Mouse (Mus musculus) right cerebral cortex, postnatal 4 days (tissue): Measurements from ENCODE around the gene Loxl3.
A peak's percentile ranks its signal among the peaks of the same experiment; 100 is the strongest.

Experiments
- DNase-seq: peaks from one replicate; pipeline ENCODE4 v3.0.0-alpha.2; 2022

Loxl3 gene

DNA sequence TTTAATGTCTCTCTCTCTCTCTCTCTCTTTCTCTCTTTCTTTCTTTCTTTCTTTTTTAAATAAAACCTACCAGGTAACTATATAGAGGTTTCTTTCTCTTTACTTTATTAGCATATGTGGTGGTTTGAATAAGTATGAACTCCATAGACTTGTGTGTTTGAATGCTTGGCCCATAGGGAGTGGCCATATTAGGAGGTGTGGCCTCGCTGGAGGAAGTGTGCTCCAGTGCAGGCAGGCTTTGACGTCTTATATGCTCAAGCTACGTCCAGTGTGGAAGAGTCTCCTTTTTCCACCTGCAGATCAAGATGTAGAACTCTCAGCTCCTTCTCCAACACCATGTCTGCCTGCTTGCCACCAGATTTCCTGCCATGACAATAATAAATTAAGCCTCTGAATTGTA is 14.9 kb upstream of the Loxl3 start:
- no peak for DNase-seq

DNA sequence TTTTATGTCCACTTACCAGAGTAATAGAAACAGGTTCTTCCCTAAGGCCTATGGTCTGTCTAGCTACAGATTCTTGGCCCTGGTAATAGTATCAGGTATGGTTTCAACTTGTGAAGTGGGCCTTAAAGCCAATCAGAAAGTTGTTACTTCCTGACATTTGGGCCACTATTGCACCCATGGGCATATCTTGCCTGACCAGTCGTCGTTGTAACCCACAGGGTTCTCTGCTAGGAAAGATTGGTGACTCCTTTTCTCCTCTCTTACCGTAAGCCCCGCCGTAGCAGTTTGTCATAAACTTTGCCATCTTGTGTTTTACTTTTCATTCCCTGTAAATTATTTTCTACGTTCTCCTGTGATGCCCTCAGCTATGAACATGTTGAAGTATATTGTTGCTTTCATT is 13.9 kb upstream of the Loxl3 start:
- no peak for DNase-seq

DNA sequence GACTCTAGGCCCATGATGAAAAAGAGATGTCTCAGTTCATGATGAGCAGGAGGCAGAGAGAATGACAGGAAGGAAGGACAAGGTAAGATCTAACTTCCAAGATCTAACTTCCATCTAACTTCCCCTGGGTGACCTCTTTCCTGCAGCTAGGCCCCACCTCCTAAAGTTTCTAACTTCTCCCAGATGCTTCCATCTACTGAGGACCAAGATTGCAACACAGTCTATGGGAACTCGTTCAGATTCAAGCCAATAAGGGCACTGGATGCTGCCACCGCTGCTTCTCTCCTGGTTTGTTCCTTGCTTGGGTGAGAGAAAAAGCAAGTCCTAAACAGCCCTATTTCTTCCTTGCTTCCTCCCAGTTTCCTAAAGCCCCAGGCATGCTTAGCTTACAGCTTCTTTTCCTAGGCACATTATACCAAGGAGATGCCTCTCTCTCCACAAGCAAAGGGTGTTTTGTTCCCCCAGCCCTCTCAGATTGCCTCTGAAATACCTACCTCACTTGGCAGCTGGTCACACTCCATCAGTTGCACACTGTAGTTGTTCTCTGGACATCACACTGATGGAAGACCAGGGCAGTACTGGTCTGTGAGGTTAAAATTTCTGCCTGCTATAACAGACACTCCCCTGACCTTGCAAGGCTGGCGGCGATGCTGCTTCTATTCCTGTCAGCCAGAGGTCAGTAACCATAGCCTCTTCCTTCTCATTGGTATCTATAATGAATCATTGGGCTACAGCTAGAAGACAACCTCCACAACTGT is 13.0 kb upstream of the Loxl3 start:
- no peak for DNase-seq

- DNase-seq: no peak
These were observed 11.0 kb upstream of the Loxl3 start for GRCm38 (mm10) chr6:83023008-83023407.

DNA sequence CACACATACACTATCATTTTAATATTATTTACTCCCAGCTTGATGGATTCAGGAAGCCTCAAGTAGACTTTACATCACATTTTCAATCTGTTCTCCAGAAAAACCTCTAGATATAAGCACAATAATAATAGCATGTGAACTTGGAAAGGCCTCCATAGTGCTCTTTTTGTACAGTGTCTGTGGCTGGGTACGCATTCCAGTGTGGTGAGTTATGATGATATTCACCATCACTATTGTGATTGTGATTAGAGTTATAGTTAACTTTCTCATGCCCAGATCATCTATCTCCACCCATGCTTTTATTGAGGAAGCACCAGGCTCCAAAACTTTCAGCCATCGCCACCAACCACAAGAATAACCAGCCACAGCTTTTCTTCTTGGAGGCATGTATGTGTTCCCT is 10.2 kb upstream of the Loxl3 start:
- DNase-seq: no peak

GRCm38 (mm10) chr6:83024421-83024820 is 9.6 kb upstream of the Loxl3 start:
- DNase-seq: no peak

DNA sequence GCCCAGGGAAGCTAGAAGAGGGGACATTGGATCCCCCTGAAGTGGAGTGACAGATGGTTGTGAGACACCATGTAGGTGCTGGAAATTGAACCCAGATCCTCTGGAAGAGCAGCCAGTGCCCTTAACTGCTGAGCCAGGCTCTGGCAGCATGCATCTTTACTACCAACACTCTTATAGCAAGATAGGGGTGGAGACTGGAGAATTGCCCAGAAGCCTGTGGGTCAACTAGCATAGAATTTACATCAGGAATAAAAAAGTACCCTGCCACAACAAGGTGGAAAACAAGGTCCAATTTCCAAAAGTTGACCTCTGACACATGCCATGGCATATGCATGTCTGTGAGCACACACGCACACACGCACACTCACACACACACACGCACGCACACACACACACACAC is 8.8 kb upstream of the Loxl3 start:
- DNase-seq: no peak

DNA sequence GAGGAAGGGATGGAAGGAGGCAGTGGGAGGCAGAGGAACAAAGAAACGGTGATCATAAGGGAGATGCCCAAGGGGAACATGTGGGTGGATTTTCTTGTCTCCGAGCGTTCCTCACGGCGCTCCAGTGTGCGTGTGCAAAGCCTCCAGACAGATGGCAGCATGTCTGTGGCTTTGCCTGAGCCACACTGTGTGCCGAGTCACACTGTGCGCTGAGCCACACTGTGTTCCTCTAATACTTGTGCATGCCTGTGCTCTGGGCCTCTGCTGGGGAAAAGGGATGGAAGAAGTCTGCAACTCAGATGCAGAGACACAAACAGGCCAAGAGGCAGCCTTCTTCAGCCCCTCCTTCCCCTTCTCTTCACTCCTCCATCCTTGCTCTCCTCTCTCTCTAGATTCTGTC is 6.7 kb upstream of the Loxl3 start:
- DNase-seq: no peak

- no peak for DNase-seq
These were observed 6.3 kb upstream of the Loxl3 start for GRCm38 (mm10) chr6:83027706-83028105.

- DNase-seq: no peak
These were observed 4.2 kb upstream of the Loxl3 start for GRCm38 (mm10) chr6:83029777-83030176.

GRCm38 (mm10) chr6:83031111-83031510 is 2.9 kb upstream of the Loxl3 start:
- no peak for DNase-seq

GRCm38 (mm10) chr6:83031921-83032590 is 1.9 kb upstream of the Loxl3 start:
- DNase-seq: no peak

GRCm38 (mm10) chr6:83032769-83033191 is 1.2 kb upstream of the Loxl3 start:
- DNase-seq: no peak

GRCm38 (mm10) chr6:83034463-83035055 is 586 bp downstream of the Loxl3 start:
- no peak for DNase-seq

DNA sequence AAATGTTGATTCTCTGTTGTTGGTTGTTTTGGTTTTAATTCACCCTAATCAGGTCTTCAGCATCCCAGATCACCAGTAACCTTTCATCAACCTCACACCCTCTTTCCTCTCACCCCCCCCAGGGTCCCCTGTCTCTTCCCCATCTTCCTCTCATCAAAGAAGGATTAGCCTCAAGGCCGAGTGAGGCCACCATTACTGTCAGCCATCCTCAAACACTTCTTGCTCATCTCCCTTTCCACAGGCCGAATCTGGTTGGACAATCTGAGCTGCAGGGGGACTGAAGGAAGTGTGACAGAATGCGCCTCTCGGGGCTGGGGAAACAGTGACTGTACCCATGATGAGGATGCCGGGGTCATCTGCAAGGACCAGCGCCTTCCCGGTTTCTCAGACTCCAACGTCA is 3.2 kb downstream of the Loxl3 start:
- no peak for DNase-seq

GRCm38 (mm10) chr6:83038496-83039012 is 4.6 kb downstream of the Loxl3 start:
- DNase-seq: peak; percentile 87

- no peak for DNase-seq
These were observed 6.6 kb downstream of the Loxl3 start for GRCm38 (mm10) chr6:83040601-83041000.

- no peak for DNase-seq
These were observed 9.6 kb downstream of the Loxl3 start for GRCm38 (mm10) chr6:83043561-83043960.

GRCm38 (mm10) chr6:83043993-83044392 is 10.0 kb downstream of the Loxl3 start:
- DNase-seq: no peak

DNA sequence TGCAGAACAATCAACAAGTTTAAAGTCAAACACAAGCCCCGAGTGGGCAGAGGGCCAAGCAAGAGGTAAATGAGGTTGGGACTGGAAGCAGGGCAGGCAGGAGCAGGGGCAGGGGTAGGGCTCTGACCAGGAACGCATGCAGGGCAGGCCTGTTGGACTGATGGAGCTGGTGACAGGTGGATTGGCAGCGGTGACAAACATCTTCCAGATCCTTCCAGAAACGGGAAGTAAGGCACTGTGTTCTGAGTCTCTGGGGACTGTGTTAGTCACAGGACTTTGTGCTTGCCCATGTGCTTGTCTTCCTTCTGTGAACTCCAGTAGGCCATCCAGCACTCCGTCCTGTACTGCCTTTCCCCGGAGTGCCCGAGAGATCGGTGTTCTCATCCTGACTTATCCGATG is 10.8 kb downstream of the Loxl3 start:
- no peak for DNase-seq

- no peak for DNase-seq
These were observed 15.4 kb downstream of the Loxl3 start for GRCm38 (mm10) chr6:83049367-83049766.

GRCm38 (mm10) chr6:83053136-83053960 is 19.4 kb downstream of the Loxl3 start:
- DNase-seq: no peak
